Mouse (Mus musculus): ENCODE measurements around the gene Fam169b.

DNA sequence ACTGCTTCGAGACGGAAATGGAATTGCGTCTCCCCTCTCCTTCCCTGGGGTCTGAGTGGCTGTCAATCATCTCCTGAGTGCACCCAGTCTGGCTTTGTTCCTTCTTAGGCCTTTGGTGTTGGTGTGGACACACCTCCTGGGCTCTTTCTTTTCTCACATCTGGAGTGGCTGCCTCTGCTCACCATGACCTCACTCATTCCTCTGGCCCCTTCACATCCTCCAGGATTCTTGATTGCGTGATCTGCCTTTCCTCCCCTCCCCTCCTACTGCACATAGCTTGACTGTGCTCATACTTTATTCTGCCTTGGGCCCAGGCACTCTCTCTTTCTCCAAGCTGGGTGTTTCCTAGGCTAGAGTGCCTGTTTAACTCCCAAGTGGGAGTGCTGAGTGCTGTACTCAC, 41.4 kb downstream of the Fam169b start:
- TF ChIP-seq CTCF (conservative IDR thresholded peaks at IDR 0.05; ENCODE audit: low read length): no peak
- TF ChIP-seq NANOG (IDR thresholded peaks at IDR 0.05; ENCODE audit: borderline replicate concordance, low read length): no peak
- no peak for TF ChIP-seq POU5F1 (IDR thresholded peaks at IDR 0.05; ENCODE audit: borderline replicate concordance, low read length)
